Mouse (Mus musculus) gastrocnemius, adult 8-10 months (tissue): ENCODE results near the gene Olfr1025-ps1. TPM values are rescaled to one million over a fixed set of nuclear protein-coding genes. Genes with fewer than 3 reads are reported as not detected.

Experiments
- DNase-seq, 2 experiments: peaks; one replicate each; pipeline ENCODE4 v3.0.0; 2022; ENCODE audit warnings: low spot score in 2 of 2
- total RNA-seq, 4 experiments: library from RNA; stranded (reverse); gene quantifications; 2 replicates each; pipeline ENCODE4 v1.2.4; 2022

Gene Olfr1025-ps1
- total RNA-seq, result not detected

DNA sequence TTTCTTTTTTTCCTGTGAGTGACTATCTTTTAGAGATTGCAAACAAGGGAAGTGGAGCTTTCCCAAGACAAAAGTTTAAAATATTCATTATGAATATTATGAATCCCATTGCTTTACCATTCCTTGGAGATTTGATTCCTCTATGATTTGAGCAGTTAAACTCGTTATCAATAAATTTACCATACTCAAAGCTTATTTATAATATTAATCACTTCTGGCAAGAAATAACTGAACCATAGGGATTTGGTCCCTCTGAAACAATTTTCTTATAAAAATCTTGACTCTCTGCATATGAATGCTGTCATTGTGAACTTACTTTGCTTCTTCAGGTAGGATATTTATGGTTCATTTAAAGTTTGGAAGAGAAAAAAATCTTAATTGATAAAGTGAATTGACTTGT lies at the start of gene Olfr1025-ps1:
Olfr1025-ps1 (plus strand) TSS at position 301 of the 400 bp plus-strand sequence.
- no peak for DNase-seq

GRCm38 (mm10) chr2:85868294-85868693 lies 46.7 kb upstream of the Olfr1025-ps1 start, which contains the start of gene Olfr1022:
Gene Olfr1022, plus strand, starts transcription at chr2:85868594.
- DNase-seq, result no peak

DNA sequence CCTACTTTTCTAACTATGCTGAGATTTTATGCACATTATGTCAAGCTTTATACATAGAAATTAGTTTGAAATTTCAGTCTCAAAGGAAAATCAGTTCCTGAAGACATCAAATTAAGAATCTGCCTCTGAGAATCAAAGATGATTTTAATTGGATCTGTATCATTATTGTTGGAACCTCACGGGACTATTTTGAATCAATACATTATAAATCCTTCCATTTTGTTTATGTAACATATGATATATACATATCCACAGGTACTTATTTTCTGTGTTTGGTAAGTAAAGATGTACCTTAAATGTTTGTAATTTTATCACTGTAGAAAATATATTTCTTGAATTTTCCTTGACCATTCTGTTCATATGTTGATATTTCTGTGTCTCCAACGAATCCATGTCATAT lies 29.7 kb upstream of the Olfr1025-ps1 start, which contains the start of gene Olfr1023:
Olfr1023 (plus strand) TSS at position 301 of the 400 bp plus-strand sequence.
- no peak for DNase-seq

DNA sequence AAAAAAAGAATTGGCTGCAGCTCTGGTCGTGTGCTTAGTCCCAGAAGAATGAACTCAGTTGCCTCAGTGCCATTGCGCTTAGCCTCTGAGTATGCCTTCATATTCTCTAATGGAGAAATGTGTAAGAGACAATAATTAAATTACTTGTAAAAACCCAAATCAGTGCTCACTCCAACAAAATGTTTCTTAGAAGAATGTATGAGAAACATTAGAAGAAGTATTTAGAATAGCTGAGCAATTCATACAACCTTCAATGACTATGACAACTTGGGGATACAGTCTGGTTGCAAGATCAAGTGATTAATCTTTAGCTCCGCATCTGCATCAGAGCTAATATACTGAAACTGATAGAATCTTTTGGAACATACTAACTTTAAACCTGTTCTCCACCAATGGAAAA lies 10.0 kb upstream of the Olfr1025-ps1 start, which contains the start of gene Olfr1024:
Olfr1024 (minus strand) TSS at position 101 of the 400 bp plus-strand sequence.
- DNase-seq, result no peak

DNA sequence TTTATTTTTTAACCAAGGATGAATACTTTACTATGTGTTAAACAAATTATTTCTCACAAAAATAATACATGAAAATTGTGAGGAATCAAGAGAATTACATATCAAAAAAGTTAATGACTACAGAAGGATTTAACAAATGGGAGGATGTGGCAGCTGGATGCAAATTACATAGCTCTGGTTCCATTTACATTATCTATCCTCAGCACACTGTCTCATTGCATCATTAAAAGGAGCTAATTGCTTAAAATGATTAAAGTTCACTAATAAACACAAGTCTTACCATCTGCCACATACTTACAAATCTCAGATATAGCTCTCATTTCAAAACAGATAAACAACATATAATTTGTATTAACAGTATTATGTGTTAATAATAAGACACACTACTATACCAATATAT lies 1.8 kb upstream of the Olfr1025-ps1 start:
- no peak for DNase-seq

DNA sequence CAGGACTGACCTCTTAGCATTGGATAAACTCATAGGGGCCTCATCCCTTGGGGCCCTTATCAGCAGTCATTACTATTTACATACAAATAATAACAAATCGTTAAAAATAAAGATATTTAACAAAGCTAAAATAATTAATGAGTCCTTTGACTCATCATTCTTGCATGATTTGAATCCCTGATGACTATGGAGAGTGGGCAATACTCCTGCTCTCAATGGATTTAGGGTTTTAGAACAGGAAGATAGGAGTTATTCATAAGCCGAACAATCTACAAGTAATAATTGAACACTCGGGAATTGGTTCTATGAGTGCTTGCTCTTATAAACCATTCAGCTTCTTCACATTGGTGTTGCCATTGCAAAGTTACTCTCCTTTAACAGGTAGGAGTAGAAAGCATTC lies 6.3 kb downstream of the Olfr1025-ps1 start, which contains the start of gene Olfr1026:
Olfr1026 (plus strand) TSS at position 301 of the 400 bp plus-strand sequence.
- DNase-seq, result no peak

DNA sequence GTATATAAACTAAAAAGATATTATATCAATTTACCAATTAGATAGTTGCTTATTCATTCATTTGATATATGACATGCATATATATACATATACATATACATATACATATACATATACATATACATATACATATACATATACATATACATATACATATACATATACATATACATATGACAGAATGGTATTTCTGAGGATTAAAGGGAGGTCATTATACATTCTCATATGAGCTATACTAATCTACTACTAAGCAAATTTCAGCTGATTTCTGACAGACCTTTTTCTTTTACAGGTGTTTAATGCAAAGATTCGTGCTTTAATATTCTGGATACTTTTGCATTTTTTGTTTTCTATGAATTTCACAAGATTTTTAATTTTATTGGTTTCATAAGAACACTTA lies 35.1 kb downstream of the Olfr1025-ps1 start, which contains the start of gene Olfr1028:
Olfr1028 (plus strand) TSS at position 301 of the 400 bp plus-strand sequence.
- no peak for DNase-seq

Other genes starting within 250 kb of the Olfr1025-ps1 start
- not detected for gene Olfr1006, start 236.4 kb upstream of the Olfr1025-ps1 start, total RNA-seq
- gene Olfr1008, start 225.8 kb upstream of the Olfr1025-ps1 start, total RNA-seq, result not detected
- not detected for gene Olfr1009, start 199.8 kb upstream of the Olfr1025-ps1 start, total RNA-seq
- gene Olfr1012, start 152.4 kb upstream of the Olfr1025-ps1 start, total RNA-seq, result not detected
- not detected for gene Olfr1013, start 148.1 kb upstream of the Olfr1025-ps1 start, total RNA-seq
- gene Olfr1014, start 142.5 kb upstream of the Olfr1025-ps1 start, total RNA-seq, result not detected
- not detected for gene Olfr1015, start 133.2 kb upstream of the Olfr1025-ps1 start, total RNA-seq
- gene Olfr1016, start 112.6 kb upstream of the Olfr1025-ps1 start, total RNA-seq, result not detected
- not detected for gene Olfr1018, start 96.7 kb upstream of the Olfr1025-ps1 start, total RNA-seq
- gene Olfr1019, start 69.7 kb upstream of the Olfr1025-ps1 start, total RNA-seq, result not detected
- not detected for gene Olfr1020, start 68.2 kb upstream of the Olfr1025-ps1 start, total RNA-seq
- gene Olfr1022, start 46.6 kb upstream of the Olfr1025-ps1 start, total RNA-seq, result not detected
- gene Olfr1023, start 29.6 kb upstream of the Olfr1025-ps1 start, total RNA-seq, result not detected
- not detected for gene Olfr1024, start 10.1 kb upstream of the Olfr1025-ps1 start, total RNA-seq
- gene Olfr1026, start 6.4 kb downstream of the Olfr1025-ps1 start, total RNA-seq, result not detected
- not detected for gene Olfr1028, start 35.2 kb downstream of the Olfr1025-ps1 start, total RNA-seq
- gene Olfr1029, start 58.7 kb downstream of the Olfr1025-ps1 start, total RNA-seq, result not detected
- not detected for gene Olfr1030, start 64.1 kb downstream of the Olfr1025-ps1 start, total RNA-seq
- gene Olfr1031, start 75.1 kb downstream of the Olfr1025-ps1 start, total RNA-seq, result not detected
- gene Olfr1032, start 90.3 kb downstream of the Olfr1025-ps1 start, total RNA-seq, result not detected
- gene Olfr1033, start 105.4 kb downstream of the Olfr1025-ps1 start, total RNA-seq, result under 1 TPM in 1 of 4 experiments, not detected in 3; 0.54 TPM
- gene Olfr1034, start 130.7 kb downstream of the Olfr1025-ps1 start, total RNA-seq, result not detected
- not detected for gene Olfr1036, start 158.8 kb downstream of the Olfr1025-ps1 start, total RNA-seq
- not detected for gene Olfr1037, start 172.2 kb downstream of the Olfr1025-ps1 start, total RNA-seq
- gene Olfr1039, start 220.7 kb downstream of the Olfr1025-ps1 start, total RNA-seq, result not detected
- gene Olfr1040, start 231.5 kb downstream of the Olfr1025-ps1 start, total RNA-seq, result not detected
- gene Olfr1042, start 246.6 kb downstream of the Olfr1025-ps1 start, total RNA-seq, result not detected